Mouse (Mus musculus): ENCODE measurements around the gene Sntb2.
A peak's percentile ranks its signal among the peaks of the same experiment; 100 is the strongest.
"Not testable (repeated sequence)": the region's sequence is repeated elsewhere in the genome, so short reads cannot be mapped to it uniquely, and the experiment has no call there.

The Sntb2 gene

DNA sequence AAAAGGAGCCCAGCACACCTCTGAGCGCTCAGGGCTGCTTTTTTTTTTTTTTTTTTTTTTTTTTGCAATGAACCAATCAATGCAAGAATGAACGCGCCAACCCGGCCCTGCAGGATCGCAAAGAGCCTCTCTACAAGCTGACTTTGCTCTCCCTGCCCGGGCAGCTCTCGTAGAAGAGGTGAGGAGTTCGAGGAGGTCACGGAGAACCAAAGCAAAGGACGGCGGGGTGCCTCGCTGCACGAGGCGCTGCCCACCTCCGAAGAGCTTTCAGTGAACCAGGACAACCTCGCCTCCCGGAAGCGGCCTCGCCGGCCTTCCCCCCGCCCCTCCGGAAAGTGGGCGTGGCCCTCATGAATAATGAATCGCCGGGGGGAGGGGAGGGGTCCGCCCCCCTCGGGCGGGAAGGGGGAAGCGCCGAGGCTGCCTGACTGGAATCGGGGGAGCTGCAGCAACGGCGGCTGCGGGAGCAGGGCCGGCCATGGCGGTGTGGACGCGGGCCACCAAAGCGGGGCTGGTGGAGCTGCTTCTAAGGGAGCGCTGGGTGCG is at the start of gene Sntb2:
Gene Sntb2 (plus strand): TSS at position 427 of the 546 bp plus-strand sequence.
- peak; percentile 89 for DNase-seq (ENCODE audit: low spot score)

DNA sequence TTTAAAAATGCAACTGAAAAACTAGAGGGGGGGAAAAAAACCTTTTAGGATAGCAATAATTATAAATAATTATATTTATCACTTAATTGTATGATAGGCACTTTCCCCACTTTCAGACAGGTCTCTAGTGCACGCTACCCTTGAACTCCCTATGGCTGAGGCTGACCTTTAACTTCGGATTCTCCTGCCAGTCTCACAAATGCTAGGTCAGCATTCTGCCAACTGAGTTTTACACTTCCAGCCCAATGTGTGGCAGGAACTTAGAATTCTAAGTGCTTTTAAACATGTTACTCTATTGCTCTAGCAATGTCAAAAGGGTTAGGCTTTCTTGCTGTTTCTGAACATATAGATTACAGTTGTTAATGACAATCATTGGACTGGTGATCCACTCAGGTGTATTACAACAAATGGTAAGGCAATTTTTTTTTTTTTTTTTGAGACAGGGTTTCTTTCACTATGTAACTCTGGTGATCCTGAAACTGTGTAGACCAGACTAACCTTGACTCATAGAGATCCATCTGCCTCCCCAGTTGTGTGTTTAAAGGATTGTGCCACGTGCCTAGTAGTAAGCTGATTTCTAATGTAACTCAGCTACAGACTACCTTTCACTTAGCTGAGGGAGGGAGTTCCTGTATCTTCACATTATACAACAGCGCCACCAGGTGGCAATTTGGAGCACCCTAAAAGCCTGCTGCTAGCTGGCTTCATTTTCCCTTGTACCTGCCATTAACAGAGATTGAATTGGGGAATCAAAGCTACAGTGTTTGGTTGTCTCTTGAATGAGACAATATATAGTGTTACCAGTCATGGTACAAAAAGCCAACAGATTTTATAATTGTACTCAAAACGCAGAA is 48.0 kb upstream of the Sntb2 start:
- peak; percentile 79 for DNase-seq (ENCODE audit: low spot score)

DNA sequence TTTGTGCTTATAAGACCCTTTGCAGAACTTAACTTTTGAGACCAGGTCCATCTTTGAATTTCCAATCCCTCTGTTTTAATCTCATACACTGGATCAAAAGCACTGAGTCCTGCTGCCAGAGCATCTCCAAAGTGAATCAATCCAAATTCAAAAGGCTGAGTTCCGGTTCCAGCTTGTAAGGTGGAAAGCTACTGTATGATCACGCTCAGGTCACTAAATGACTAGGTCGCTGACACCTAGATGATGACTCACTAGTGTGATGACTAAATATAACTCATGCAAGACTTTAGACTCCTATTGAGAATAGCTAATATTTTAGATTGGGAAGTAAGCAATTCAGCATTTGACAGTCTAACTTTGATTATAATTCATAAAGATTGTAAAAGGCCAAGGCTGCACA is 46.7 kb upstream of the Sntb2 start:
- DNase-seq (ENCODE audit: low spot score): no peak

DNA sequence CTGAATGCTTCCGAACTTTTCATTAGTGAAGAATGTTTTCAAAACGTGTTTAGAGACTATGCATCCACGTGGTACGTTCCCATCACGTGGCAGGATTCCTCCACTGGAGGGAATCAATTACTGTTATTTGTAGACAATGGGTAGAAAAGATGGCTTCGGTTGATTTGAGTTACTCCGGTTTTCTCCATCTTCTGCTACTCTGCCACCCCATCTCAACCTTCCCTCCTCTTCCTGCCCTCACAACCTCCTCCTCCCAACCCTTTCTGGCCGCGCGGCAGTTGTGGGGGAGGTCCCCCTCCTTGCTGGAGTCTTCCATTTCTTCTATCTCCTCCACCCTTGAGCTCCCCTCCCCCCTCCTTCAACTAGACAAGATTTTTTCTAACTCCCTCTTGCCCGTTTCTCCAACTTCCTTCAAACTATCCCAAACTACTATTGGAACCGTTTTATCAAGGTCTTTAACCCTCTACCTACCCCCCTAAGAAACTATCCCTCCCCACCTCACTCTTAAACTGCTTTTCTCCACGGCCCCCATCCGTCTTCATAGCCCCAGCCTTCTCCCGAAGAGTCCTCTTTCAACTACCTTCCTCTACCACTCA is 43.2 kb upstream of the Sntb2 start:
- DNase-seq (ENCODE audit: low spot score): no peak

GRCm38 (mm10) chr8:106892806-106893451 is 42.6 kb upstream of the Sntb2 start:
- peak; percentile 33 for DNase-seq (ENCODE audit: low spot score)

DNA sequence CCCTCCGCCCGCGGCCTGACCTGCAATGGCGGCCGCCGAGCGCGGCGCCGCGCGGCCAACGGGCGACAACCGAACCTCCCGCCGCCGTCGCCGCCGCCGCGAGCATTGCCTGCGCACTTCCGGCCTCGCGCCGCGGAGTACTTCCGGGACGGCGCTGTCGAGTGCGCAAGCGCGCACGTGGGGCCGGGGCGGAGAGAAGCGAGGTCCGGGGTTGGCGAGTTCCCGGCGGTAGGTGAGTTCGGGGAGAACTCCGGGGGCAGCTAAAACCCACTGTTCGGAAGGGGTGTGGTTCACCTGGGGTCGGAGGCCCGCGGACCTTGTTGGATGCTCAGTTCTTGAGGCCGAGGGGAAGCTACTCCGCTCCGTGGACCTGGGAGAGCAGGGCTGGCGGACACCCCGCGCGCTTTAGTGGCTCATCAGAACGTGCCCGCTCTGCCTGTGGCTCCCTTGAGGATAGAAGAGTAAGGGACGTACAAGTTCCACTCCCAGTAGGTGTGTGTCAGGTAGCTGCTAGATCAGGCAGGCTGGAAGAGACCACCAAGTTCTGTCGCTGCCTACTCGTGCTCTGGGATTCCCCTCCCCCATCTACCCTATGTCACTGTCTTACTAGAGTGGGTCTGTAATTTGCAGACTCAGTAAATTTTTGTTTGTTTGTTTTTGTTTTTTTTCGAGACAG is 41.9 kb upstream of the Sntb2 start, which contains the start of gene Utp4:
Gene Utp4 (plus strand): TSS at position 156 of the 676 bp plus-strand sequence.
- DNase-seq (ENCODE audit: low spot score): peak; percentile 87

DNA sequence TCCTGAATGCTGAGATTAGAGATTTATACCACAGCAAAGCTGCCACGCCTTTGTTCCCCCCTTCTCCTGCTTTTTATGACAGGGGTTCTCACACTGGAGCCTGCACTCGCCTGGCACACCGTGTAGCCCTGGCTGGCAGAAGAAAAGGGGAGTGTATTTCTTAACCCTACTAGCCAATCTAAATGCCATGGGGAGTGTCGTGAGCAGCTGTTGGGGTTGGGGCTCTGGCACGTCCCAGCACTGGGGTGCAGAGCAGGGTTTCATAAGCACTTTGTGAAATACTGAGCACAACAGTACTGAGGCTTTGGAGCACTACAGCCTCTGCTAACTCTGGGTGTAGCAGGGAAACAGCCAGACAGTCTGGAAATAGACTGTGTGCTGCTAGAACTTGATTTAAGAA is 36.1 kb upstream of the Sntb2 start:
- DNase-seq (ENCODE audit: low spot score): no peak

- peak; percentile 68 for DNase-seq (ENCODE audit: low spot score)
Observed at GRCm38 (mm10) chr8:106905727-106906480, 29.6 kb upstream of the Sntb2 start.

- DNase-seq (ENCODE audit: low spot score): no peak
Observed at GRCm38 (mm10) chr8:106906635-106907034, 28.9 kb upstream of the Sntb2 start.

DNA sequence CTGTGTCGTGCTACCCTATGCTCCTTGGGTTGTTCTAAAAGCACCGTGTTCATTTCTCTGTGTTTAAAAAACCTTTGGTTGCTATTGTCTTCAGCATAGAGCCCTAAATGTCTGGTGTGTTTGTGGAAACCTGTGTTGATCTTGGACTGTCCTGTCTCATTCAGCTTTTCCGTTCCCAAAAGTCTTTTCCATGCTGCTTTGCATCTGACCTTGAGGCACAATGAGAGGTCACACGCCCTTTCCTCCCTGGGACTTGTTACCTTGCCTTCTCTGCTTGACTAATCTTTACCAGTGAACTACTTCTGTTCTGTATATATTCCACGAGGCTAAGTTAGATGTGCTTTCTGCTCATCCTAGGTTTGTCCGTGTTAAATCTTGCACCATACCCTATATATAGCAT is 28.1 kb upstream of the Sntb2 start:
- DNase-seq (ENCODE audit: low spot score): no peak

GRCm38 (mm10) chr8:106908291-106908690 is 27.3 kb upstream of the Sntb2 start:
- DNase-seq (ENCODE audit: low spot score): no peak

DNA sequence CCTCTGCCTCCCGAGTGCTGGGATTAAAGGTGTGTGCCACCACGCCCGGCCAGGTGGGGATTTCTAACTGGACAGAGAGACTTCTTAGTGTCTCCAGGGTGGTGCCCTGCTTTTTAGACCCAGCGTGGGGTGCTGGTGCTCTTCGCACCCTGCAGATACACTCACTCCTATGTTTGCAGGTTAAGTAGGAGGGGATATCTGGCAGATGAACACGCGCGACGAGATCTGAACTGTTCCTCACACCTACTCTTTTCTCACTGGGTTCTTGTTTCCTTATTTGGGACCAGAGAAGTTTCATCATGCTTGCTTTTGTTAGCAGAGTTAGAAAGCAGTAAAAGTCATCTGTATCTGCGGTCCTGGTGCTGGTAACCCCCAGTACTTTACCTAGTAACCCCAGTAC is 21.9 kb upstream of the Sntb2 start:
- no peak for DNase-seq (ENCODE audit: low spot score)

DNA sequence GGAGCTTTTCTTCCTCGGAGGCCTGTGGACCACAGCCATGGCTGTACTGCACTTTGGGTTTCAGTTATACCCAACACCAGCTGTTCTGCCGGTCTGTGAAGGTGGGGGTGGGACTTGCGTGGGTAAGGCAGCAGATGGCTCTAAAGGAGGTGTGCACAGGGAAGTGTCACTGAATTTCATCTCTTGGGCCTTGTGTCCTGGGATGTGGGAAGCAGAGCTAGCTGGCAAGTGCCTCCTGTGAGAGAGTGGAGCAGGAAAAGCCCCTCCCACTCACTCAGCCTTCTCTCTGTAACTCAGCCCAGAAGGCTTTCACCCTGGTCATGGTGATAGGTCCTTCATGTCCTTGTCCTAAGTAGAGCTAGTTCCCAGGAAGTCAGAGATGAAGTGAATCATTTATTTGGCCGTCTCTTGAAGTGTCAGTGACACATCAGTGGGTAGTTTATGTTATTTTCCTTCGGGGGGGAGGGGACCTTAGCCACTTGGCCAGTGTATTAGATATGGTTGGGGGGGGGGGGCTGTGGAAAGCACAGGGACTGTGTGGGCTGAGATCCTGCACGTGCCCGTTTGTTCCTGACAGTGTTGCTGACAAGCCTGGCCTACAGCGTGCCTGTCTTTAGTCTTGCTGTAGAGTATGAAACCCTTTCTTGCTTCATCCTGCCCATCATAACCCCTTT is 15.7 kb upstream of the Sntb2 start:
- DNase-seq (ENCODE audit: low spot score): no peak

- no peak for DNase-seq (ENCODE audit: low spot score)
Observed at GRCm38 (mm10) chr8:106920395-106920741, 15.2 kb upstream of the Sntb2 start.

- no peak for DNase-seq (ENCODE audit: low spot score)
Observed at GRCm38 (mm10) chr8:106924057-106924456, 11.5 kb upstream of the Sntb2 start.

GRCm38 (mm10) chr8:106924904-106925349 is 10.6 kb upstream of the Sntb2 start:
- no peak for DNase-seq (ENCODE audit: low spot score)

- no peak for DNase-seq (ENCODE audit: low spot score)
Observed at GRCm38 (mm10) chr8:106925446-106925845, 10.1 kb upstream of the Sntb2 start.

DNA sequence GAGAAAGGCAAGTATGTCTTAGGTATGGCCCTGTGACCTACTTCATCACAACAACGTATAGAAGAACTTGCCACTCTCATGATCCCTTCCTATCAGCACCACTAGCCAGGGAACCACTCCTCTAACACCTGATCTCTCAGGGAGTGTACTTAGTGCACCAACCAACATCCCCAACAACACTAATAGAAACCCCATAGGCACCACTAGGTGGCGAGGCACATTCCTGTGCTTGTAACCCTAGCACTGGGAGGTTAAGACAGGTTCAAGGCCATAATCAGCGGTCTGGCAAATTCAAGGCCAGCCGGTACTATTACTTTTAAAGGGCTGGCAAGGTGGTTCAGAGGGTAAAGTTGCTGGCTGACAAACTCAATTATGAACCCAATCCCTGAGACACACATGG is 8.3 kb upstream of the Sntb2 start:
- peak; percentile 34 for DNase-seq (ENCODE audit: low spot score)

DNA sequence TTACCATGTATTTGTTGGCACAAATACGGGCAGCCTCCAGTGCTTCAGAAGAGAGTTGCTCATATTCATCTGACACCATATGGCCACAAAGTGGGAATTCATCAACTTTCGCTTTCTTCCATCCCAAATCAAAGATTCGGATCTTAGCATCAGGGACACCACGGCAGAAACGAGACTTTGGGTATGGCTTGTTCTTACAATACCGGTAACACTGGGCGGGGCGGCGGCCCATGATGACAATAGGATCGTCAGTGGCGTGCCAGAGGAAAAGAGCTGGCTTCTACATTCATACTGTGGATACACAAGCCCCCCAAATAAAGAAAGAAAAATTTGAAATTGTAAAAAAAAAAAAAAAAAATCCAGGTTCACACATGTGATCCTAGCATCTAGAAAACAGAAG is 7.4 kb upstream of the Sntb2 start:
- DNase-seq (ENCODE audit: low spot score): not testable (repeated sequence)

- DNase-seq (ENCODE audit: low spot score): peak; percentile 75
Observed at GRCm38 (mm10) chr8:106929155-106929913, 6.2 kb upstream of the Sntb2 start.
